Mouse (Mus musculus): Measurements from ENCODE around the gene Lrrc74a. TPM values are rescaled to one million over a fixed set of nuclear protein-coding genes. Genes with fewer than 3 reads are reported as not detected.

Lrrc74a gene
- polyA plus RNA-seq, 2 experiments = not detected

DNA sequence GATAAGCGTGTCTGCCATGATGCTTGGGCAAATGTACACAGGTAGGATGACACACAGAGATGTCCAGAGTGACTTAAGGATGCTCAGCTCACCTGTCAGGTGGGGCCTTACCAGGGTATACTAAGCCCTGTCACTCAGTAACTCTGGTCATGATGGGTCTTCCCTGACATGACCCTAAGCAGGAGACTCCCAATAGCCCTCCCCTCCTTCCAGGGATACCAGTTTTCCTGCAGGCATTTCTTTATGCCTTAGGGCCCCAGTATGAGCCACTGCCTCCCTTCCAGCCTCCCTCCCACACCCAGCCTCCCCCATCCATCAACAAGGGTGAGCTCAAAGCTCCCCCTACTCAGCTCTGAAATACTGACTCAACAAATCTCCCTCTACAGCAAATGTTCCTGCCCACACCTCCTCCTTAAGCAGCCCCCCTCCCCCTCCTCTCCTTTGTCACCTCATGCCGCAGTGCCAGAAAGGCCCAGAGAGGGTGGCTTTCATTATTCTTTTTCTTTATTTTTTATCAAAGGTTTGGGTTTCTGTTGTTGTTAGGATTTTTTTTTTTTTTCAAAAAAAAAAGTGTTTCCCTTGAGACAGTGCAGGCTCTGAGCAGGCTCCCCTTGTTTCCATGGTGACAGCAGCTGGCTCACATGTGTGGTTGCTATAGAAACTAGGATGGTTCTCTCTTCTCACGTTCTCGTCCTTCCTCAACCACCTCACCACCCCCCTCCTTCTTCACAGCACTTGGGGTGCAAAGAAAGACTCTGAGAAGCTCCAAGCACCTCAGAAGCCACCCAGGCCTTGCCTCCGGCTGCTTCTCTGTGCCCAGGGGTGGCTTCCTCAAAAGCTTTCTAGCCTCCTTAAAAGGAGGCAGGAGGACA, 73.0 kb downstream of the Lrrc74a start:
- no peaks in the 10 kb centered on the region for H3K9me3 ChIP-seq (ENCODE audit: control insufficient read depth, low read length)
- H3K4me1 ChIP-seq (replicated peaks; ENCODE audit: control insufficient read depth in 2 of 2, insufficient read depth in 2 of 2, low read length in 1 of 2) = peaks cover 0 to 18% of the 10 kb centered on the region in 2 experiments; a peak in 2 of 4 replicates
- DNase-seq (ENCODE audit: low read depth in 3 of 3, low spot score in 3 of 3) (no peak), ATAC-seq (ENCODE audit: insufficient read depth) (no peak)
- no peaks in the 10 kb centered on the region for H3K36me3 ChIP-seq (replicated peaks; ENCODE audit: control insufficient read depth, insufficient read depth, low read depth)
- H3K9ac ChIP-seq (replicated peaks) = no peak overlapping the region
- no peak overlapping the region for H3K4me3 ChIP-seq (ENCODE audit: insufficient read depth in 1 of 2, low read depth in 2 of 2, low read length in 2 of 2)
- H3K27me3 ChIP-seq (ENCODE audit: control insufficient read depth, insufficient read depth, low read length) = peaks cover 3% of the 10 kb centered on the region; the same call in 1 of the 2 replicates
- 34% methylated on average over 5 of the region's 5 CpGs for WGBS (ENCODE audit: insufficient replicate concordance)
- H3K27ac ChIP-seq = no peak overlapping the region
- TF ChIP-seq CTCF (IDR thresholded peaks at IDR 0.05; ENCODE audit: low read depth) = no peak
- TF ChIP-seq EP300 (IDR thresholded peaks at IDR 0.05; ENCODE audit: low read depth) = no peak
- H3K4me2 ChIP-seq (ENCODE audit: low read depth) = no peak overlapping the region

DNA sequence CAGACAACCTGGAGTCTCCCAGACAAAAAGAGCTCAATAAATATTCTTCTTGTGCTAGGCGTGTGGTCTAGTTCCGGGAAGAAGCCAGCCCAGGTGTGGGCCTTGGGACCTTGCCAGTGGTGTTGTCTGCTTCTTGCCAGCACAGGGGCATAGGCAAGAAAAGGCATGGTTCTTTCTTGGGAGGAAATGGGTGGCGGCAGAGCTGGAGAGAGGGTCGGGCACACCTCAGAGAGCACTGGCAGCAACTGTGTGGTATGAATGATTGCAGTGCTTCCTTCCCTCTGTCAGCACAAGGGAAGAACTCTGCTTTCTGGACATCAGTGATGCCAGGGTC, 73.6 kb downstream of the Lrrc74a start:
- 45% methylated on average over 4 of the region's 4 CpGs for WGBS (ENCODE audit: insufficient replicate concordance)
- H3K9me3 ChIP-seq (ENCODE audit: control insufficient read depth, low read length) = no peaks in the 10 kb centered on the region
- no peak for TF ChIP-seq CTCF (IDR thresholded peaks at IDR 0.05; ENCODE audit: low read depth)
- TF ChIP-seq EP300 (IDR thresholded peaks at IDR 0.05; ENCODE audit: low read depth) = no peak
- H3K9ac ChIP-seq (replicated peaks) = no peak overlapping the region
- no peak overlapping the region for H3K4me2 ChIP-seq (ENCODE audit: low read depth)
- H3K36me3 ChIP-seq (replicated peaks; ENCODE audit: control insufficient read depth, insufficient read depth, low read depth) = no peaks in the 10 kb centered on the region
- peaks cover 0 to 13% of the 10 kb centered on the region in 2 experiments; a peak in 2 of 4 replicates for H3K4me1 ChIP-seq (replicated peaks; ENCODE audit: control insufficient read depth in 2 of 2, insufficient read depth in 2 of 2, low read length in 1 of 2)
- H3K27ac ChIP-seq = no peak overlapping the region
- DNase-seq (ENCODE audit: low read depth in 3 of 3, low spot score in 3 of 3) (no peak), ATAC-seq (ENCODE audit: insufficient read depth) (no peak)
- H3K27me3 ChIP-seq (ENCODE audit: control insufficient read depth, insufficient read depth, low read length) = peaks cover 3% of the 10 kb centered on the region; the same call in 1 of the 2 replicates
- H3K4me3 ChIP-seq (ENCODE audit: insufficient read depth in 1 of 2, low read depth in 2 of 2, low read length in 2 of 2) = no peak overlapping the region

DNA sequence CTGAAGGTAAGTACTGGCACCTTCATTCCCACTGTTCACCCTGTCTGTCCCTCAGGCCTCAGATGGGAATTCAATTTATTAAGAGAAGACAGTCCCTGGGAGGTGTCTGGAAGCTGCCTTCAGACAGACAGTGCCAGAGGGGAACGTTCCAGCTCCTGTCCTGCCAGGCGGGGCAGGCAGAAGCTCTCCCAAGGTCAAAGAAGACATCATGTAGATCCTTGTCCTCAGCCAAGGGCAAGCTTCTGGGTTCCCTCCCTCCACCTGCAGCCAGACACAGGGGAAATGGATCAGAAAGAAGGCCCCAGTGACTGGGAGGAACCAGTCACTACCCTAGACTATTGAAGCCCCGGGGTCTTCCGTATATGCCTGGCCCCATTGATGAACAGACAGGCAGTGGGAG, 74.7 kb downstream of the Lrrc74a start:
- Histone ChIP-seq H3K4me2 (ENCODE audit: low read depth) (no peak overlapping the region), H3K27me3 (ENCODE audit: control insufficient read depth, insufficient read depth, low read length) (peaks cover 3% of the 10 kb centered on the region; the same call in 1 of the 2 replicates), H3K4me3 (ENCODE audit: insufficient read depth in 1 of 2, low read depth in 2 of 2, low read length in 2 of 2) (no peak overlapping the region), H3K4me1 (replicated peaks; ENCODE audit: control insufficient read depth in 2 of 2, insufficient read depth in 2 of 2, low read length in 1 of 2) (peaks cover 0 to 9% of the 10 kb centered on the region in 2 experiments; a peak in 2 of 4 replicates), H3K36me3 (replicated peaks; ENCODE audit: control insufficient read depth, insufficient read depth, low read depth) (no peaks in the 10 kb centered on the region), H3K9me3 (ENCODE audit: control insufficient read depth, low read length) (no peaks in the 10 kb centered on the region), H3K9ac (replicated peaks) (no peak overlapping the region), H3K27ac (no peak overlapping the region)
- DNase-seq (ENCODE audit: low read depth in 3 of 3, low spot score in 3 of 3) (no peak), ATAC-seq (ENCODE audit: insufficient read depth) (no peak)
- 74% methylated on average over 4 of the region's 4 CpGs for WGBS (ENCODE audit: insufficient replicate concordance)
- TF ChIP-seq EP300 (IDR thresholded peaks at IDR 0.05; ENCODE audit: low read depth) (no peak), CTCF (IDR thresholded peaks at IDR 0.05; ENCODE audit: low read depth) (no peak)

DNA sequence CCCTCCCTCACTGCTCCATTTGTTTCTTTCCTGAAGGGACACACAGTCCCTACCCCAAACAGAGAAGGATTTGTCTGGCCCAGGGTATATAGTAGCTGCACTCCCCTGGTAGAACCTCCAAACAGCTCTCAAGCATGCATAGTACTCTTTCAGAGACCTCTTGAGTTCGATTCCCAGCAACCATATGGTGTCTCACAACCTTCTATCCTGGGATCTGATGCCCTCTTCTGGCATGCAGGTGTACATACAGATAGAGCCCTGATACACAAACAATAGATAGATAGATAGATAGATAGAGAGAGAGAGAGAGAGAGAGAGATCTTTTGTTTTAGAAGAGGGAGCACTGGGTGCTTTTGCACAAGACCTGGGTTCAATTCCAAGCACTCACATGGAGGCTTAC, 75.9 kb downstream of the Lrrc74a start:
- Histone ChIP-seq H3K27ac (no peak overlapping the region), H3K9me3 (ENCODE audit: control insufficient read depth, low read length) (no peaks in the 10 kb centered on the region), H3K4me3 (ENCODE audit: insufficient read depth in 1 of 2, low read depth in 2 of 2, low read length in 2 of 2) (no peak overlapping the region), H3K4me1 (replicated peaks; ENCODE audit: control insufficient read depth in 2 of 2, insufficient read depth in 2 of 2, low read length in 1 of 2) (peaks cover 0 to 7% of the 10 kb centered on the region in 2 experiments; a peak in 2 of 4 replicates), H3K27me3 (ENCODE audit: control insufficient read depth, insufficient read depth, low read length) (peaks cover 3% of the 10 kb centered on the region; the same call in 1 of the 2 replicates), H3K36me3 (replicated peaks; ENCODE audit: control insufficient read depth, insufficient read depth, low read depth) (no peaks in the 10 kb centered on the region), H3K4me2 (ENCODE audit: low read depth) (no peak overlapping the region), H3K9ac (replicated peaks) (no peak overlapping the region)
- TF ChIP-seq CTCF (IDR thresholded peaks at IDR 0.05; ENCODE audit: low read depth) = no peak
- TF ChIP-seq EP300 (IDR thresholded peaks at IDR 0.05; ENCODE audit: low read depth) = no peak
- ATAC-seq (ENCODE audit: insufficient read depth) (no peak), DNase-seq (ENCODE audit: low read depth in 3 of 3, low spot score in 3 of 3) (no peak)
- WGBS (ENCODE audit: insufficient replicate concordance) = 59% methylated on average over 1 of the region's 1 CpGs

DNA sequence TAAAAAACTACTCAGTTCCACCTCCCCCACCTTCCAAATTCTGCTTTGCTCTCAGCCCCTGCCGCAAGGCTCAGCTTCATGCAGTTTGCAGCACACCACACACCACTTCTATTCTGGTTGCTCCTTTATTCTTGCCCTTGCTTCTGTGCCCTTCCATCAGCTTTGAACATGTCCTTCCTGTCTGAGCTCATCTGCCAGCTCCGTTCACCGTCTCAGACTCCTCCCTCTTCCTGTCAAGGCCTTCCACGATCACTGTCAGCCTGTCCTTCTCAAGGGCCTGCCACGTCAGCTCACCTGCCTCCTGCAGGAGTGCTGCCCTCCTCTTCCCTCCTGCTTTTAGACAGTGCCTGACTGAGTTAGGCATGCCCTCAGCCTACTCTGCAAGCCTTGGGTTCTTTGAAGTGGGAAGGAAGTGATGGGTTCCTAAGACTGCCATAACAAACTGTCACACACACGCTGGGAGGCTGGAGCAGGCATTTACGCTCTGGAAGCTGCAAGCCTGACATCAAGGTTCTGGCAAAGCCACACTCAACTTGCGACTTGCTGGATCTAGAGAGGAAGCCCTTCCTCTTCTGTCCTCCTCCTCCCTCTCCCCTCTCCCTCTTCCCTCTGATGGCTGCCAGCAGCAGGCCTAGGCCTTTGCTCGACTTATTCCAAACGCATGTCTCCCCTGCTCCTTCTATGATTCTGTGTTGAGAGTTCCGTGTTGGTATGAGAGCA, 76.7 kb downstream of the Lrrc74a start:
- no peak for DNase-seq (ENCODE audit: low read depth in 3 of 3, low spot score in 3 of 3)
- H3K4me2 ChIP-seq (ENCODE audit: low read depth) = no peak overlapping the region; the same call in 1 of the 2 replicates
- no peak for ATAC-seq (ENCODE audit: insufficient read depth)
- H3K4me1 ChIP-seq (replicated peaks; ENCODE audit: control insufficient read depth in 2 of 2, insufficient read depth in 2 of 2, low read length in 1 of 2) = peaks cover under 1 to 7% of the 10 kb centered on the region in 2 experiments
- H3K9me3 ChIP-seq (ENCODE audit: control insufficient read depth, low read length) = no peaks in the 10 kb centered on the region
- no peaks in the 10 kb centered on the region for H3K36me3 ChIP-seq (replicated peaks; ENCODE audit: control insufficient read depth, insufficient read depth, low read depth)
- TF ChIP-seq EP300 (IDR thresholded peaks at IDR 0.05; ENCODE audit: low read depth) (no peak), CTCF (IDR thresholded peaks at IDR 0.05; ENCODE audit: low read depth) (no peak)
- H3K27ac ChIP-seq = no peak overlapping the region
- H3K4me3 ChIP-seq (ENCODE audit: insufficient read depth in 1 of 2, low read depth in 2 of 2, low read length in 2 of 2) = no peak overlapping the region
- 40% methylated on average over 11 of the region's 11 CpGs for WGBS (ENCODE audit: insufficient replicate concordance)
- 0 out of 2 replicates have a peak, but pooled peaks cover under 1% of the 10 kb centered on the region for H3K27me3 ChIP-seq (ENCODE audit: control insufficient read depth, insufficient read depth, low read length)
- H3K9ac ChIP-seq (replicated peaks) = no peak overlapping the region
